Mouse (Mus musculus) embryo, embryonic 11.5 days (tissue): ENCODE data around the gene Rxylt1.

Experiments used
- DNase-seq: peaks from one replicate; pipeline ENCODE4 v3.0.0-alpha.2; 2012; ENCODE audit warnings: low read depth, low spot score

The Rxylt1 gene

DNA sequence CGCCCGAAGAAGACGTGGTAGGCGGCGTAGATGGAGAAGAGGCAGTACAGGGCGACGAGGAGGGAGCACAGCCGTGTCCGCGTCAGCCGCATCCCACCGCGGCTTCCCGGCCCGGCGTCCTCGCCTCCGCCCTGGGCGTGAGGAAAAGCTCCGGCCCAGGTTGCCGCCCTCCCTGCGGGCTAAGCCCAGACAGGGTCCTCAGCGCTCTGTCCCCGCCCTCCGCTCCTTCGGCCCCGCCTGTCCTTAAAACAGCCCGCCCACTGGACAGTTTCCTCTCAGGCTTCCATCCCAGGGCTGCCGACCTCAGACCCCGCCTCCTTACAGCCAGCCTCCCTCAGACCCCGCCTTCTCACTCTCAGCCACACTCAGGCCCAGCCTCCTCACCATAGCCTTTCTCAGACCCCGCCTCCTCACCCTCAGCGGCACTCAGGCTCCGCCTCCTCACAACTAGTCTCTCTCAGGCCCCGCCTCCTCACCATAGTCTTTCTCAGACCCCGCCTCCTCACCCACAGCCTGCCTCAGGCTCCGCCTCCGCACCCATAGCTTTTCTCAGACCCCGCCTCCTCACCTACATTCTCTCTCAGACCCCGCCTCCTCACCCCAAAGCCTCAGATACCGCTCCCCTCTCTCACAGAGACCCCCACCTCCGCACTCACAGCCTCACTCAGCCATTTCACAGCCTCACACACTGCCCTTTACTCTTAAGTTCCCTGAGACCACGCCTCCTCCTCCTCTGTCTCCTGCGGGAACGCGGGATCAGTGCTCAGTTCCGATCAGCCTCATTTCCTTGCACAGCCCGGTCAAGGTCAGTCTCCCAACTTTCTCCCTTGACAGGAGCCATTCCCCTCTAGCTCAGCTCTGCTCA is at the start of gene Rxylt1:
Gene Rxylt1 (minus strand): TSS at position 392 of the 865 bp plus-strand sequence.
- peak; percentile 95 for DNase-seq

- no peak for DNase-seq
These were observed 24.3 kb upstream of the Rxylt1 start for GRCm38 (mm10) chr10:122121290-122121970.

DNA sequence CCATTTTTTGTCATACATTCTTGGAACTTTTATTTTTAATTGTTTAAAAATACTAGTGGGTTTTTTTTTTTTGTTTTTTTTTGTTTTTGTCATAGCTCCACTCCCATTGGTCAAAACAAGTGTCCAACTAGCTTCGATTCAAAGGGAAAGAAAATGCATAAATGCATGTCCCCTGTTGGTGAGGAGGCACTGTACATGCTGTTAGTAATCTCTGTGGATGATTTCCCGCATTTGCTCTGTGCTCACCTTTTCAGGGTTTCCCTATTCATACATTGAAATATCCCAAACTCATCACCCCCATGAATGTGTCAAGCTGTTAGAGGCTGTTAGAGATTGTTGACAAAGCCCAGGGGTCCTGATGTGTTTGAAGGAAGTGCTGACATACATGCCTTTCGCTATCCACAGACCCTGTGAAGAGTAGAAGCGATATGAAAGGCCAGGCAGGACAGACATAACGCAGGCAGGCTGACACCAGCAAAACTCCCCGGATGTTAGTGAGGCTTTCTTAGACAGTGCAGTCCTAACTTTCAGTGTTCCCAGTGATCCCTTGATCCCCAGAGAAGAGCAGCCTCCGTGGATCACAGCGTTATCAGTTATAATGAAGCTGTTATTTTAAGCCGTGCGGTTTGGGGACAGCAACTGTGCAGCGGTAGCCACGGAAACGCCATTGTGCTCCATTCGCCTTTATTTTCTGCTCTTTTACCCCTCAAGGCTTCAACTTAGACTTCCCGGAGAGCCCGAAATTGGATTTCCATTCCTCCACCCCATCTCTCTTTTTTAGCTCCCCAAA is 23.5 kb upstream of the Rxylt1 start:
- DNase-seq = no peak

- no peak for DNase-seq
These were observed 22.3 kb upstream of the Rxylt1 start for GRCm38 (mm10) chr10:122119451-122119850.

DNA sequence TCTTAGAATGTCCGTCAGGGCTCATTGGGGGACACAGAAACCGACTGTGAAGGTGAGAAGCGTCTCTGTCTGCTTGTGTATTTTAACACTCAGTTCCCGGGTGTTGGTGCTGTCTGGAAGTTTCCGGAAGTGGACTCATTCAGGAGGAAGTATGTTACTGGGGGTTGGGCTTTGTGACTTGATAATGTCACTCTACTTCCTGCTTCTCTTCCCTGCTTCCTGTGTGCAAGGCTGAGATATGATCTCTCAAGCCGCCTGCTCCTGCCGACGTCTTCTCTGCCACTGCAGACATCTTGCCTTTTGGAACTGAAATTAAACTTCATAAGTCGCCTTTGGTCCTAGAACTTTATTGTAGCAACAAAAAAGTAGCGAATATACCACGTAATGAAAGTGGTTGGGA is 19.5 kb upstream of the Rxylt1 start:
- no peak for DNase-seq

DNA sequence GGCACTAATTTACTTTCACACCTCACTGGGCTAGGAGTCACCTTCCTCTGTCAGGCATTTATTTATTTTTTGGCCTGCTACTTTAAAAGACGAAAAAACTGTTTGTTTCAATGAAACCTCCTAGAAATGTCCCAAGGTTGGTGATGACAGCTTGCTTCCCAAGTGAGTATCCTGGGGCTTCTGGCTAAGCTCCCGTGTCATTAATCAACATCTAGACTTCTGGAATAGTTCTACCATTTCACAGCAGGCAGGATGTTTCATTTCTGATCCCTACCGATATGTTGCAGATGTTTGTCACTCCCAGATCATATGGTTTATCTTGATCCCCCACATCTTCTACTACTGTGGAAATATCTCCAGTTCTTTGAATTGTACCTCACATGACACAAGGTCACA is 9.5 kb upstream of the Rxylt1 start:
- DNase-seq = no peak

DNA sequence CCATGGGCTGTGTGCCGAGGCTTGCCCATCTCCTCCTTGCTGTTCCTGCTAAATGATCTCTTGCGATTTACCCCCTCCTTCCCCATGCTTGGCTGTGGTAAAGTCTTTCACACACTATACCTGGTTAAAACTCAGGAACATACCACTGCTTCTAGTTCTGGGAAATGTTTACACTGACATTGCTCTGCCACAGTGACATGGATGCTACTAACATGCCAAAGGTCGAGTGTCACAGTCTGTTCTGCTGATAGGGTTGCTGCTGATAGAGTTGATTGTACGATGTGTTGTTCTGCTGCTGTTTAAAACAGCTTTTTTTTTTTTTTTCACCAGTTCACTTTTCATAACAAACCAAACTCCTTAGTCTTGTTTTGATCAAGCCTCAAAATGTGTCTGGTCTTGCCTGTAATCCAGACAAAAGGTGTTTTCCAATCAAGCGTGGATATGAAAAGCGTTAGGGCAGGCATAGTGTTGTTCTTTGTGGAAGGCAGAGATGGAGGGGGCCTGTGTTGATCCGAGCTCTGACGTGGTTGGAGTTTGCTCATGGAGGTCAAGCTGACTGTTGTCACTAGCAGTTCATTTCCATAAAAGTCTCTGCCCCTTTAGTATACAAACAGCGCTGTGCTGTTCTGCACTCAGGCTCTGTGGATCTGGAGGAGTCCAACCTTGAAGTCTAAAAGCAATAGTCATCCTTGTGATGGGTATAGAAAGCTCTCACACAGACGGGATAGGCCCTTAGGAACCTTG is 8.9 kb upstream of the Rxylt1 start:
- no peak for DNase-seq

- peak; percentile 41 for DNase-seq
These were observed 8.2 kb upstream of the Rxylt1 start for GRCm38 (mm10) chr10:122105407-122105806.

DNA sequence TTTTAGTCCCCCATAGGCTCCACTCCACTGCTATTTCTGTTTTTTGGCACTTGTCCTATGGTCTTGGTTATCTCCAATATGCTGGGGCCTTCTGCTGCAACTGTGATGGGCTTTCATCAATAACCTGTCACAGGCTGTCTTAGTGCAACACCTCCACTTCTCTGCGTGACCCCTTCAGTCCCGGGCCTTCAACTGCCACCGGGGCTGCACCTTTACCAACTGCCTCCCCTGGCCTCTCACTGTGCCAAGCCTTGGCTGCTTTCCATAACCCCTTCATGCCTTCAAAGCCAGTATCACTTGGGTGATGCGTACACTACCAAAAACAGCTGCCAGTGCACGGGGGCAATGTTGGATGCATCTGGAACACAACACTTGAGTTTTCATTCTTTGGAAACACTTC is 5.5 kb upstream of the Rxylt1 start:
- DNase-seq = no peak

DNA sequence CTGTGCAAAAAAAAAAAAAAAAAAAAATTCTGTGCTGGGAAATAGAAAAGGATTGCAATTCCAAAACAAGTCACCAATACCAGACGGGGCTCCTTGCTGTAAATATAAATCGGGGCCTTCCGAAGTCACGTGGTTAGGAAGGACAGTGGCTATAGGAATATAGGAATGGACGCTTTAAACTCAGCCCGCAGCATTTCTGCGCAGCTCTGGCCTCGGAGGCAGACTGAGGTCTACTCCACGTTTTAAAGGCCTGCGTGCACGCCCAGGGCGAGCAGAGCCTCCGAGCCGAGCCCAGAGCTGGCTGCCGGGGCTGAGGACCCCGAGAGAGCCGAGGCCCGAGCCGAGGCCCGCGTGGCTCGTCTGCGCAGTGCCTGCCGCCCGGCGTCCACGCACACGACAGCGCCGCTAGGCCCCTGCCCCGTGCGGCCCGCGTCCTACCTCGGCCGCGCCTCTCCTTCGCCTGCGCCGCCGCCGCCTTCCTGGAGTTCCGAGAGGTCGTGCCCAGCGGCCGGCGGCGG is 650 bp downstream of the Rxylt1 start:
- peak; percentile 35 for DNase-seq

GRCm38 (mm10) chr10:122090472-122090871 is 6.7 kb downstream of the Rxylt1 start:
- DNase-seq = no peak

- no peak for DNase-seq
These were observed 15.8 kb downstream of the Rxylt1 start for GRCm38 (mm10) chr10:122081352-122081751.

DNA sequence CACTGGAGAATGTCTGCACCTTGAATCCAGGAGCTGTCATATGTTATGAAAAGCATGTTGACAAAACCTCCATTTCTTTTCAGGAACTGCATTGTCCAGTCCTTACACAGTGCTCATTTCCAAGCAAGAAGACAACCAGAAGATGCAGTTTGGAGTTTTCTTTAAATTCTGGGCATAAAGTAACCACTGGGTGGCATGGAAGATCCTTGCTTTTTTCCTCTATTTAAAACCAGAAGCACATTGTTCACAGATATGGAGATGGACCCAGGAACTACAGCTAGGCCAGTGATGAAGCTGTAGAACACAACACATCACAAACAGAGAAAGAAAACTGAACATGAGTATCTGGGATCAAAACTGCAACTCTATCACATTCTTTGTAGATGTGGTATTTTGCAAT is 28.0 kb downstream of the Rxylt1 start:
- DNase-seq = no peak

DNA sequence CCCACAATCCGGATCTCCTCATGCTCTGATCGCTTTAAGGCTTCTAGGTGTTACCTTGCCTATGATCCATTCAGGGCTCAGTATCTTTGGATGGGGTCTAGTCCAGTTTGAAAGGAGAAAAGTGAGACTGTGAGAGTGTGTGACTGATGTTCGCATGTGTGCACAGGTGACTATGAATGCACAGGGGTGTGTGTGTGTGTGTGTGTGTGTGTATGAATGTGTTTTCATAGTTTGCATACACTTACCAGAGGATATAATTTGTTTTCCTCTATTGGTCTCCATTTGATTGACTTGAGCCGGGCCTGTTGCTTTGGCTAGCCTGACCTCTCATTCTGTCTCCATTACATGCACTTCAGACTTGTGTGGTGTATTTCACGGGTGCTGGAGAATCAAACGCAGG is 41.3 kb downstream of the Rxylt1 start:
- no peak for DNase-seq

DNA sequence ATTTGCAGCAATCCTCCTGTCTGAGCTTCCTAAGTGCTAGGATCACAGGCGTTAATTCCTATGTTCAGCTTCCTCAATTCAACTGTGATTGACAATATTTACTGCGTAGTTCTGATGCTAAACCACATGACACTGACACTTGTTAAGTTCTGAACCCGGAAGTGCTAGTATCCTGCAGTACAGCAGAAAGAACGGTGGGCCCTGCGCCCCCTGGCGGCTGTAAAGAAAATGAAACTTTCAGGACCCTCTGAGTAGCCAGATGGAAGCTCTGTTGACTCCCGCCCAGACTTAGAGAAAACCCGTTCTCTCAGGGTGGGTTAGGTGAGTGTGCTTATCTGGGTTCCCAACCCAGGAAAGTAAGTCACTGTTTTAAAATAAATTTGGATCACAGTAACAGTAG is 42.6 kb downstream of the Rxylt1 start:
- peak; percentile 54 for DNase-seq

DNA sequence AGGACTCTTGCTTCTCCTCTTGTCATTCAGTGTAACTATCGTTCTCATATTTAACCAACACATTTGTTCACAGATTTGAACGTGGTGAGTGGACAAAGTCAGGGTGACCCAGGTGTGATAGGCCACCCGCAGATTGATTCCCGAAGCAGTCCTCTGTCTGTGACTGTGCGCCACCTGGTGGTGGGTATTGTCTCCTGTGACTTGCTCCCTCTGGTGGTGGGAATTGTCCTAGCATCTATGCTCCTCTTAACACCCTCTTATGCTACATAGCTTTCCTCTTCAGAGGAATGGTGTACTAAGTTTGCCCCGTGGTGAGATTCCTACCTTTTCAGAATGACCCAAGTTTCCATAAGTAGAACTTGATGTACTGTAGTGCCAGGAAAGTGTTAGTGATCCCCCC is 45.3 kb downstream of the Rxylt1 start:
- peak; percentile 73 for DNase-seq

DNA sequence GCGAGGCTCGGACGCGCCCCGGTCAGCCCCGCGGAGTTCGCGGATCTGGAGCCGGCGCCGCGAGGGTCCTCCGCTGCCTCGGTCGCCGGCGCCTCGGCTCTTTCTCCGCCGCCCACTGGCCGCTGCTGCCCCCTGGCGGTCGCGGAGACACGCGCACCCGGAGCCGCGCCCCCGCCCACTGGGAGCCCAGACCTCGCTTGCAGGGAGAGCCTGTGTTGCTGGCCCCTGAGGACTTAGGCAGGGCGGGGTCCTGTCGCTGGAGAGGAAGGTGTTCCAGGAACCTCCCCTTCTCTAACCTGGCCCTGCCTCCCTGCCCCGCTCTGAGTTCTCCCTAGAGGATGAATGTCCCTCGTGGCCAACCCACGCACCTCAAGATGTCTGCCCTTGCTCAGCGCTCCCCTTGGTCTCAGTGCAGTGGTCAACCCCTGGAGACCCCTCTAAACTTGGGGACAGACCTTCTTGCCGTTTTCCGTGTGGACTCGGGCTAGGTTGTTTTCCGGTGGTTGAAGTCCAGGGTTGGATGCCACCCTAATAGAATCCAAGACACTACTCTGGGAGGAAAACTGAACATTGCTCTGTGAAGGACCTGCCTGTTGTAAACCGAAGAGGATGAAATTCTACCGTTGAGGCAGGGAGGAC is 49.3 kb downstream of the Rxylt1 start:
- DNase-seq = peak; percentile 77

GRCm38 (mm10) chr10:122046904-122047726 is 50.1 kb downstream of the Rxylt1 start, which contains the start of gene Srgap1:
Gene Srgap1 (minus strand): TSS chr10:122047315.
- DNase-seq = peak; percentile 41

GRCm38 (mm10) chr10:122046511-122046903 is 50.7 kb downstream of the Rxylt1 start:
- no peak for DNase-seq

DNA sequence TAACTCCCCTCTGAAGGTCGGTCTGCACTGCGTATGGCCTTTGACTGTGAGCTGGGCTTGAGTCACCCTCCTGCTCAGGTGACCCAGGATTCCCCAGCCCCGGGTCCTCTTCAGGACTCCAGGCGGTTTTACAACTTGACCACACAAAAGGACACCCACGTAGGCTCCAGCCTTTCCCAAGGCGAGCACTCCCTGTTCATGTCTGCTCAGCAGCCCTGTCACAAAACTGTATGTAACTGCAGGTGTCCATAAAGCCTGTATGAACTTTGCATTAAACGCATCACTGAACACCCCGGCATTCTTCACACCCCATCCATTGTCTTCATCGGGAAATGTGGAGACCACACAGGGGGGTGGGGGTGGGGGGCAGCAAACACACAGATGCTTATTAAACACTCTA is 51.2 kb downstream of the Rxylt1 start:
- no peak for DNase-seq
